Mouse (Mus musculus) stomach, embryonic 14.5 days (tissue): ENCODE measurements around the gene Rps3. TPM values are rescaled to one million over a fixed set of nuclear protein-coding genes. Genes with fewer than 3 reads are reported as not detected.

Source experiments
- ATAC-seq: fragments of 200-750 bp; cut with Nextera tagmentation; 2 replicates; pipeline ENCODE4 v1.8.0; 2017; ENCODE audit warnings: low read depth, moderate TSS enrichment; ENCODE audit not compliant: insufficient number of reproducible peaks, insufficient read depth, low FRiP score
- H3K27ac ChIP-seq: fragments of 300-500 bp; sonication (generic); 2 replicates; pipeline ENCODE4 v1.5.1; 2014; ENCODE audit warnings: mild to moderate bottlenecking, low read length, moderate library complexity, mixed read lengths
- H3K27me3 ChIP-seq: fragments of 300-500 bp; sonication (generic); 2 replicates; pipeline ENCODE4 v1.6.1; 2014; ENCODE audit warnings: low read length, control low read depth, mixed read lengths; ENCODE audit not compliant: control insufficient read depth, insufficient read depth
- H3K36me3 ChIP-seq: fragments of 300-500 bp; sonication (generic); 2 replicates; pipeline ENCODE4 v1.6.1; 2014; ENCODE audit warnings: mild to moderate bottlenecking, control low read depth, low read length, moderate library complexity, mixed read lengths; ENCODE audit not compliant: control insufficient read depth, insufficient read depth
- H3K4me1 ChIP-seq: fragments of 300-500 bp; sonication (generic); 2 replicates; pipeline ENCODE4 v1.6.1; 2014; ENCODE audit warnings: low read length, control low read depth, mixed read lengths; ENCODE audit not compliant: control insufficient read depth, insufficient read depth
- H3K4me2 ChIP-seq: fragments of 300-500 bp; sonication (generic); replicated peaks from 2 replicates; pipeline ENCODE4 v1.6.1; 2014; ENCODE audit warnings: low read depth, low read length, control low read depth
- H3K4me3 ChIP-seq: fragments of 300-500 bp; sonication (generic); 2 replicates; pipeline ENCODE4 v1.5.1; 2014; ENCODE audit warnings: low read depth, low read length, control low read depth
- H3K9ac ChIP-seq: fragments of 300-500 bp; sonication (generic); replicated peaks from 2 replicates; pipeline ENCODE4 v1.6.1; 2014; ENCODE audit warnings: low read depth, mild to moderate bottlenecking, control low read depth, low read length, moderate library complexity, mixed read lengths
- H3K9me3 ChIP-seq: fragments of 300-500 bp; sonication (generic); 2 replicates; pipeline ENCODE4 v1.6.1; 2016; ENCODE audit warnings: low read depth, low read length, control low read depth; ENCODE audit not compliant: control insufficient read depth
- WGBS: fragments of 180-500 bp; shearing (Covaris S2); extraction: QIAGEN DNeasy Blood & Tissue Kit; methylation state at CpG from one replicate; pipeline ENCODE4 v1.1.7; 2014; 5-methylcytosine and 5-hydroxymethylcytosine counted together
- polyA plus RNA-seq: library from polyadenylated mRNA; unstranded; fragments of >200 nt; fragmentation: Nextera tagmentation; extraction: Ambion mirVana; gene quantifications from 2 replicates; pipeline ENCODE4 v1.2.1, GENCODE M21; 2014

Rps3 gene
- polyA plus RNA-seq, 1 experiment from 2014 or later, result 915 TPM

GRCm38 (mm10) chr7:99459888-99460652, 23.5 kb downstream of the Rps3 start:
- Histone ChIP-seq H3K27ac (no peak overlapping the region), H3K36me3 (peaks cover 2% of the 10 kb centered on the region), H3K9ac (no peak overlapping the region), H3K4me3 (no peak overlapping the region), H3K4me2 (no peak overlapping the region), H3K27me3 (no peaks in the 10 kb centered on the region), H3K4me1 (no peaks in the 10 kb centered on the region), H3K9me3 (no peaks in the 10 kb centered on the region)
- 88% methylated on average over 15 of the region's 15 CpGs for WGBS
- ATAC-seq, result no peak

GRCm38 (mm10) chr7:99458849-99459248, 24.7 kb downstream of the Rps3 start:
- Histone ChIP-seq H3K4me2 (no peak overlapping the region), H3K4me3 (no peak overlapping the region), H3K4me1 (no peaks in the 10 kb centered on the region), H3K27me3 (no peaks in the 10 kb centered on the region), H3K9me3 (no peaks in the 10 kb centered on the region), H3K27ac (no peak overlapping the region), H3K9ac (no peak overlapping the region), H3K36me3 (peaks cover 2% of the 10 kb centered on the region)
- WGBS, result 89% methylated on average over 8 of the region's 8 CpGs
- no peak for ATAC-seq

GRCm38 (mm10) chr7:99454044-99454443, 29.5 kb downstream of the Rps3 start:
- Histone ChIP-seq H3K36me3 (no peaks in the 10 kb centered on the region; the same call in 1 of the 2 replicates), H3K27ac (no peak overlapping the region), H3K4me1 (no peaks in the 10 kb centered on the region), H3K9me3 (no peaks in the 10 kb centered on the region), H3K27me3 (no peaks in the 10 kb centered on the region), H3K4me3 (no peak overlapping the region), H3K4me2 (no peak overlapping the region), H3K9ac (no peak overlapping the region)
- ATAC-seq, result no peak
- 67% methylated on average over 4 of the region's 4 CpGs for WGBS

DNA sequence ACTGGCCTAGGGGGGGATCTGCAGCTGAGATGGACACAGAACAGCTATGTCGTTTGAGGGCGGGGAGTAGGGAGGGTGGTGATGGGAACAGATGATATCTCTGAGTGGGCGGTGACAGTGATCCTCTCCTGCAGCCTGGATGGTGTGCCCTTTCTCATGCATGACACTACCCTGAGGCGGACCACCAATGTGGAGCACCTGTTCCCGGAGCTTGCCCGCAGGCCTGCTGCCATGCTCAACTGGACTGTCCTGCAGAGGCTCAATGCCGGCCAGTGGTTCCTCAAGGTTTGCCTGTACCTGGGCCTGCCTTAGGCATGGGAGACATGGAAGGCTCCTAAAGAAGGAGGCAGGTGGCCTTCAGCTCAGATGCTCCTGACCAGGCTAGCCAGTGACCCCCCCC, 30.7 kb downstream of the Rps3 start:
- H3K36me3 ChIP-seq, result no peaks in the 10 kb centered on the region
- 83% methylated on average over 7 of the region's 7 CpGs for WGBS
- no peaks in the 10 kb centered on the region for H3K4me1 ChIP-seq
- no peaks in the 10 kb centered on the region for H3K27me3 ChIP-seq
- H3K9ac ChIP-seq, result no peak overlapping the region
- H3K4me3 ChIP-seq, result no peak overlapping the region
- no peak overlapping the region for H3K4me2 ChIP-seq
- no peak overlapping the region for H3K27ac ChIP-seq
- no peaks in the 10 kb centered on the region for H3K9me3 ChIP-seq
- no peak for ATAC-seq

DNA sequence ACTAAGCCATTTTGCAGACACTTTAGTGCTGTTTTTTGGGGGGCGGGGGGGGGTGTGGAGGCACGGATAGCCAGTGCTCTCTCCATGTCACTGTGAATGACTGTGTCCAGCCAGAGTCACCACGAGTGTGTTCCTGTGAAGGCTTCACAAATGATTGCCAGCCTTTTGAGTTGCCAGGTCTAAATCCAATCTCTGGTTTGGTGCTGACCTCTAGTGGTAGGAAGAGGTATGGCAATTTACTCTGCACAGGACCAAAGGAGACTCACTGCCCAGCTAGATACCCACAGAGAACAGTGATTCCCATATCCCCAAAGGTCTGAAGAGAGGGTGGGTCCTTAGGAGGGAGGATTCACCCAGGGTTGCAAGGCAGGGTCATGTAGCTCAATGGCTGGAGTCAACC, 32.8 kb downstream of the Rps3 start:
- peak; percentile 42 for ATAC-seq
- H3K4me3 ChIP-seq, result no peak overlapping the region
- WGBS, result 2% methylated on average over 3 of the region's 3 CpGs
- H3K9me3 ChIP-seq, result no peaks in the 10 kb centered on the region
- H3K4me2 ChIP-seq, result no peak overlapping the region
- H3K27ac ChIP-seq, result no peak overlapping the region
- 0 out of 2 replicates have a peak, but pooled peaks cover 2% of the 10 kb centered on the region for H3K4me1 ChIP-seq
- no peak overlapping the region for H3K9ac ChIP-seq
- no peaks in the 10 kb centered on the region for H3K27me3 ChIP-seq
- no peaks in the 10 kb centered on the region for H3K36me3 ChIP-seq

DNA sequence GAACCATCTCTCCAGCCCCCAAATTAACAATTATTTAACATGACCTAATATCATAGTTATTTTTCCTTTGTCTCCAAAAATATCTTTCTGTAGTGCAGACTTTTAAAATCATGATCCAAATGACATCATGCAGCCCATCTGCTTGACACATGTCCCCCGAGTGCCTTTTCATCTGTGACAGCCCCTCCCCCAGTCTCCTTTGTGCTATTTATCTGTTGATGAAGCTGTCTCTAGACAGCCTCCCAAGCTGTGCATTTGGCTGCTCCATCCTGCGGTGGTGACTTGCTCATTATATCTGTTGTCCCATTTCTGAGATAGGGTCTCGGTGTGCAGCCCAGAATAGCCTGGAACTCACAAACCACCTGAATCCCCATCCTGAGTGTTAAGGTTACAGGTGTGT, 33.8 kb downstream of the Rps3 start:
- Histone ChIP-seq H3K4me1 (0 out of 2 replicates have a peak, but pooled peaks cover 4% of the 10 kb centered on the region), H3K9ac (no peak overlapping the region), H3K9me3 (no peaks in the 10 kb centered on the region), H3K36me3 (no peaks in the 10 kb centered on the region), H3K4me2 (no peak overlapping the region), H3K27ac (no peak overlapping the region), H3K27me3 (no peaks in the 10 kb centered on the region), H3K4me3 (no peak overlapping the region)
- ATAC-seq, result no peak
- 74% methylated on average over 3 of the region's 3 CpGs for WGBS

DNA sequence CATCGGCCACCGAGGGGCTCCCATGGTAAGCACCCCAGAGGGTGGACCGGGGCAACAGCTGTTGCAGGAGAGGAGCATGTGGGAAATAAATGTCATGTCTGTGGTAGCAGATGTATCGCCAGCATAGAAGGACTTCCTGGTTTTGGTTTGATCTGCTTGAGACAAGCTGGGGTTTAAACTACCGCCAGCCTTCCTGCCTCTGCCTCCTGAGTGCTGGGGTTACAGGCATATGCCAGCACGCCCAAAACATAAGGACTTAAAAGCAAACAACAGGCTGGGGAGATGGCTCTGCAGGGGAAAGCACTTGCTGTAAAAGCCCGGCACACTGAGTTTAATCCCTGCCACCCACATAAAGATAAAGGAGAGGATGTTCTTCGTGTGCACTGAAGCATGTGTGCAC, 34.5 kb downstream of the Rps3 start:
- H3K27ac ChIP-seq, result no peak overlapping the region
- H3K36me3 ChIP-seq, result no peaks in the 10 kb centered on the region
- 69% methylated on average over 8 of the region's 8 CpGs for WGBS
- H3K4me2 ChIP-seq, result no peak overlapping the region
- 0 out of 2 replicates have a peak, but pooled peaks cover 4% of the 10 kb centered on the region for H3K4me1 ChIP-seq
- no peaks in the 10 kb centered on the region for H3K27me3 ChIP-seq
- no peak overlapping the region for H3K4me3 ChIP-seq
- no peaks in the 10 kb centered on the region for H3K9me3 ChIP-seq
- no peak overlapping the region for H3K9ac ChIP-seq
- ATAC-seq, result no peak

GRCm38 (mm10) chr7:99448619-99449018, 34.9 kb downstream of the Rps3 start:
- WGBS, result 75% methylated on average over 5 of the region's 5 CpGs
- H3K4me1 ChIP-seq, result 0 out of 2 replicates have a peak, but pooled peaks cover 4% of the 10 kb centered on the region
- H3K4me2 ChIP-seq, result no peak overlapping the region
- H3K27ac ChIP-seq, result no peak overlapping the region
- no peaks in the 10 kb centered on the region for H3K36me3 ChIP-seq
- H3K9me3 ChIP-seq, result no peaks in the 10 kb centered on the region
- no peak overlapping the region for H3K4me3 ChIP-seq
- no peak overlapping the region for H3K9ac ChIP-seq
- no peak for ATAC-seq
- H3K27me3 ChIP-seq, result no peaks in the 10 kb centered on the region

DNA sequence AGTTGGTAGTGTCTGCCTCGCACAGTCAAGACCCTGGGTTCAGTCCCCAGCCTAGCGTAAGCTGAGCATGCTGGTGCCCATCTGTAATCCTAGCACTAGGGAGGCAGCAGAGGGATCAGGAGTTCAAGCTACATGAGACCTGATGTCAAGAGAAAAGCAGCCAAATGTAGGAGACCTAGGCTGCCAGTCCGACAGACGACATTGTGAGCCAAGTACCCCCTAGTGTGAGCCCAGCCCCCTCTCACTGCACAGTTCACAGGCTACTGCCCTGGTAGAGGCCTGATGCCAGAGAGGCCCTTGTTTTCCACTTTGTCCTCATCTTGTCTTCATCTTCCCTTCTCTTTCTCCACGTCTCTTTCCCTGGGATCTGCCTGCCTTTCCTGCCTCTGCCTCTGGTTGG, 36.2 kb downstream of the Rps3 start:
- no peaks in the 10 kb centered on the region for H3K9me3 ChIP-seq
- no peak overlapping the region for H3K4me2 ChIP-seq
- ATAC-seq, result no peak
- no peaks in the 10 kb centered on the region for H3K36me3 ChIP-seq
- H3K27me3 ChIP-seq, result no peaks in the 10 kb centered on the region
- WGBS, result 88% methylated on average over 5 of the region's 5 CpGs
- H3K4me1 ChIP-seq, result 0 out of 2 replicates have a peak, but pooled peaks cover 4% of the 10 kb centered on the region
- no peak overlapping the region for H3K27ac ChIP-seq
- H3K9ac ChIP-seq, result no peak overlapping the region
- no peak overlapping the region for H3K4me3 ChIP-seq
